Mouse (Mus musculus) liver, postnatal 0 days (tissue): ENCODE data around the gene Kyat3.

ENCODE experiments used
- CTCF ChIP-seq: sonication (generic); IDR thresholded peaks from 2 replicates; pipeline ENCODE4 v1.5.1; 2016; ENCODE audit warnings: antibody characterized with exemption, low read depth
- EP300 ChIP-seq: IDR thresholded peaks from 2 replicates; pipeline ENCODE4 v1.6.1; 2016; ENCODE audit warnings: antibody characterized with exemption, low read depth, mild to moderate bottlenecking

GRCm38 (mm10) chr3:142708849-142709419 lies 8.1 kb downstream of the Kyat3 start:
- peak; percentile 84 for TF ChIP-seq CTCF
- TF ChIP-seq EP300 = peak; percentile 69
